Mouse (Mus musculus): Measurements from ENCODE around the gene Hopx.

The Hopx gene

GRCm38 (mm10) chr5:77131879-77132278 lies 17.0 kb upstream of the Hopx start:
- no peak for DNase-seq

DNA sequence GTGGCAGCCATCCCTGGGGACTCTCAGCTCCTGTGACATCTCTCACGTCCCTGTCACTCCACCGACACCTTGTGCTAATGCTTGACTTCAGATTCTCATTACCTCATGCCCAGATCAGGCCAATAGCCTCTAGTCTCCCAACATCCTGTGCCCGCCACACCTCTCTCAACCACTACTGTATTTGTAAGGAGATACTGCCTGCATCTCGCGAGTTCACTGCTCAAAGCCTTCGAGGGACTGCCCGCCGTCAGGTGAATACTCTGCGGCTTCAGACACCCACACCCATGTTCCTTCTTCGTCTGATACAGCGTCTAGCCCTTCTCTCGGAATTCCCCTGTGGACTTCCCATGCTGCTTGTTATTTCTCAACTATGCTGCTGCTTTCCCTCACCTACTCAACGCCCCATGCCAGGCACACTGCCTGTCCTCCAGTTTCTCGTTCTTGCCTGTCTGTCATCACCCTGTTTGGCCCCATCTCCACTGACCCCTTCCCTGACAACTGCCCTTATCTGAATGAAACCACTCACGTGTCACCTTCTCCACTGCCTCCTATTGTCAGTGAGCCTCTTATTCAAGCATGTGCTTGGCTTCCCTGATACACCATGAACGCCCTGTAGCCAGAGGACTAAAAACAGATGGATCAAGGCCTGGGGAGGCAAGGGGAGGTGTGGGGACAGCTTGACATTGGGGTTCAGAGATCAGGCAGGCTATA lies 15.5 kb upstream of the Hopx start:
- DNase-seq = no peak

- no peak for DNase-seq
Measured at GRCm38 (mm10) chr5:77129907-77130306, 15.0 kb upstream of the Hopx start.

DNA sequence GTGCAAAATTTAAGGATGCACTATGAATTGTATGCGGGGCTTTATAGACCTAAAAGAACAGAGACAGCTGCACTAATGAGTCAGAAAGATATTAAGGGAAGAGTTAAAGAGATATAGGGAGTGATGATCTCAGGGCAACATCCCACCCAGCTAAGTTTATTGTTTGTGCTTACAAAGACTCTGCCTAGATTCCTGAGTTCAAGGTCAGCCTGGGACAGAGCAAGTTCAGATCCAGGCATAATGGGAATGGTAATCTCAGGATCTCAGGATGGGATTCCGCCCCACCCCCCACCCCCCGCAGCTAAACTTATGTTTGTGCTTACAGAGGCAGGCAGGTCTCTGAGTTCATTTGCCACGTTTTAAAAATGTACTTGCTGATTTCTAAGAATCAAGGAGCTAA lies 13.9 kb upstream of the Hopx start:
- DNase-seq = no peak

DNA sequence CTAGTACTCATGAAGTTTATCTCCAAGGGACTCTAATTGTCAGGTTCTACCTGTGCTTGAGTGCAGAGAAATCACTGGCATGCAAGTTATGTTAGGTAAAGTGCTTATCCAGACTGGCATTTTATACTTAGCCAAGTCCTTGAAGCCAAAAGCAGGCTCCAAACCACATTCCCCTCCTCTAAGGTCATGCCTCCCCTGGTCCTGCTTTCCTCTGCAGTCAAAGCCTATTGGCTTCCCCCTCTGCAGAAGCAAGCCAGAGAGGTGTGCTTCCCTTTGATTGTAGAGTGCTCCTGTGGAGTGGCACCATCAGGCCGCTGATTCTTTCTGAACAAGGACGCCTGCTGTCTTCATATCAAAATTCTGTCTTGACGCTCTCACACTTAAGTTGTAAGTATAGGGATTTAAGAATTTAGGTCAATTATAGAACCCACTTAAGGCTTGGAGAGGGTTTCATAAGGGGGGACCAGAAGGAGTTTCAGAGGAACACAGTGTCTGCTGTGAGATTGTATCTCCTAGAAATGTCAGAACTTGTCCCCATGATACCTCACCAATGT lies 11.6 kb upstream of the Hopx start:
- no peak for DNase-seq

- DNase-seq = no peak
Measured at GRCm38 (mm10) chr5:77124817-77125283, 9.9 kb upstream of the Hopx start.

GRCm38 (mm10) chr5:77124165-77124564 lies 9.2 kb upstream of the Hopx start:
- no peak for DNase-seq

- DNase-seq = no peak
Measured at GRCm38 (mm10) chr5:77123597-77123996, 8.7 kb upstream of the Hopx start.

DNA sequence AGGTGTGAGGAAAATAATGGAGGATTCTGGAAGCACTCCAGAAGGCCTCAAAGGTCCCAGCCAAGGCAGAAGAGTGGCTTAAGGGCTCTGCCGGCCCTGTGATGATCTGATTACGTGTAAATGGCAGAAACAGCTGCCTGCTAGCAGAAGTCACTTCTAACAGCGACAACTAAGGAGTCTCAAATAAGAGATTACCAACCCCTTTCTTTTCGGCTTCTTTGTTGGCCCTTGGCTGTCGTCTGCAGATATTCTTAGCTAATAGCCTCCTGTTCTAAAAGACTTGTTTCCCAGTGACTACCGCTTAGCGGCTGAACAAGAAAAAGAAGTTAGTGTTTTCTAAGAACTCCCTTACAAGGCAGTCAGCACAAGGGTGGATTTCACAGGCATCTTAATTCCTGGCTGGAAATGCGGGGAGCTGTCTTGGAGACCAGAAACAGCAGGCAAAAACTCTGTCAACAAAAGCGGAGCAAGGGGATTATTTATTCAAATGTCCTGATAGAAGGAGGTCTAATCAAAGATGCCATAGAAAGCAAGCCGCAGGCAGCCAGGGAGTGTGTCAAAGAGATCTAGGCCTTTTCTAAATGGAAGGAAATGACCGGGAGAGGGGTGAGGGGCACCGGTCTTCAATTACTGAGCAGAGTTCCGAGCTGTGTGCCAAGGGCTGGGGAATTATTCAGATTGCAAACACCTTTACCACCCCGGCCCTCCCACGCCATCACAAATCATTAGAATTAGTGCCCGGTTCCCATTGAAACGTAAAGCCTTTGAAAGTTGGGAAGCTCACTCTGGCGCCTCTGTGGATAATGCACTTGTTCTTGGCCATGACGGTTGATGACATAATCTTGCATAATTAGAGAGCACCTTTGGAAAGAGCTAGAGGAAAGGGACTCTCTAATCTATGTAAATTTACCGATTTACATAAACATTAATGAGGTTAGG lies 7.6 kb upstream of the Hopx start:
- no peak for DNase-seq

DNA sequence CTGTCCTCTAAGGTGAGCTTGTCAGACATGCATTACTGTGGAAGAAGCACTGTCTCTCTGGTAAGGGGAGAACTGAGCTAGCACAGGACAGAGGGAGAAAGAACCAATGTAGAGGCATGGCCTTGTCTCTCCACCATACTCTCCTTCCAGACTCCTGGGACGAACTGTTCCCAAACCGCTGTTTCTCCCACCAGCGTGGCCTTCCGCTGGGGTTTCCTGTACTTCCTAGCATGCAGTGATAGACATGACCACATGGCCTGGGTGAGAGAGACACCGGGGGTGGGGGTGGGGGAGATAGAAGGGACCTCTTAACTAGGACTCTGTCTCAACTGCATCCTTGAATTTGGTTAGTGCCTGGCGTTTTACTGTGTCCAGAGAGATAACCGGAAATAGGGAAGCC lies 5.8 kb upstream of the Hopx start:
- DNase-seq = no peak

GRCm38 (mm10) chr5:77119475-77120422 lies 4.8 kb upstream of the Hopx start:
- DNase-seq = no peak

GRCm38 (mm10) chr5:77115732-77116131 lies 811 bp upstream of the Hopx start:
- DNase-seq = no peak

- DNase-seq = no peak
Measured at GRCm38 (mm10) chr5:77113773-77114172, 1.1 kb downstream of the Hopx start.

DNA sequence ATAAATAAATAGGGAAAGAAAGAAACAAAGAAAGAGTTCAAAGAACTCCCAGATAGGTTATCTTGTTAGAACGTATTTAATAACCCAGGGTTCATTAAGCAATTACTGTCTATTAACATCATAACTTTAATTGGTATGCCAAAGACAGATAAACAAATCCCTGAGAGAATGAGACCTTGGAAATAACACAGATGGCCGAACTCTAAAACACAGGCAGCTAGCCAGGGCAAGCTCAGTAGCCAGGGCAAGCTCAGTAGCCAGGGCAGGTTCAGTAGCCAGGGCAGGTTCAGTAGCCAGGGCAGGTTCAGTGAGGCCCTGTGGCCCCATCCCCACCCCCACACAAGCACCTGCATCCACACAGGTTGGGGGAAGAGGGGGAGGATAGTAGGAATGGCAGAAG lies 2.9 kb downstream of the Hopx start:
- no peak for DNase-seq

DNA sequence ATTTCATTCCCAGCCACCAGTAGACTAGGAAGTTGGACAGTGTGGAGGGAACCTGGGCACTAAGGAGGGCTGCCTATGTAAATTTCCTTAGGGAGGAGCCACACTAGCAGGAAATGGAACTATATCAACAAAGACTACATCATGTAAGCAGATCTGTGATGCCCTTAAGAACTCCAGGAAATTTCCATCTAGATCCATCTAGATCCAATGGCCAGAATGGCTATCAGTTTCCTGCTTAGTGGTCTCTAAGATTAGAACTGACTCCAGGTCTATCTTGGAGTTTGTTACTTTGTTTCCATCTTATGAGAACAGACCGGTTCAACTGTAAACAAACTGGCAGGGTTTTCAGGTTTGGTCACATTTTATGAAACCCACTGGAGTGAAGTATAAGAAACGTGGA lies 5.1 kb downstream of the Hopx start:
- DNase-seq = no peak

DNA sequence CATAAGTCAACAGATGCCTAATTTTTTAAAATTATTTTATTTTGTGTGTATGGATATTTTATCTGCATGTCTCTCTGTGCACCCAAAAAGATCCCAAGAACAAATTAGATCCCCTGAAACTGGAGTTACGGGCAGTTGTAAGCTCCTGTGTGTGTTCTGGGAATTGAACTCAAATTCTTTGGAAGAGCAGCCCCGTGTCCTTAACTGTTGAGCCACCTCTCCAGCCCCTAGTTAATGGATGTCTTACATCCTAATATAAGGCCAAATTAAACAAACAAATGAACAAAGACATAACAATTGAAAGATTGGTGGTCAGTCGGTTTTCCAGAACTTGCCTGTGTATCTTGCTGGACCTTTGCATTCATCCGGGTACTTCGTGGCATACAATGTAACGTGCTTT lies 6.1 kb downstream of the Hopx start:
- no peak for DNase-seq

DNA sequence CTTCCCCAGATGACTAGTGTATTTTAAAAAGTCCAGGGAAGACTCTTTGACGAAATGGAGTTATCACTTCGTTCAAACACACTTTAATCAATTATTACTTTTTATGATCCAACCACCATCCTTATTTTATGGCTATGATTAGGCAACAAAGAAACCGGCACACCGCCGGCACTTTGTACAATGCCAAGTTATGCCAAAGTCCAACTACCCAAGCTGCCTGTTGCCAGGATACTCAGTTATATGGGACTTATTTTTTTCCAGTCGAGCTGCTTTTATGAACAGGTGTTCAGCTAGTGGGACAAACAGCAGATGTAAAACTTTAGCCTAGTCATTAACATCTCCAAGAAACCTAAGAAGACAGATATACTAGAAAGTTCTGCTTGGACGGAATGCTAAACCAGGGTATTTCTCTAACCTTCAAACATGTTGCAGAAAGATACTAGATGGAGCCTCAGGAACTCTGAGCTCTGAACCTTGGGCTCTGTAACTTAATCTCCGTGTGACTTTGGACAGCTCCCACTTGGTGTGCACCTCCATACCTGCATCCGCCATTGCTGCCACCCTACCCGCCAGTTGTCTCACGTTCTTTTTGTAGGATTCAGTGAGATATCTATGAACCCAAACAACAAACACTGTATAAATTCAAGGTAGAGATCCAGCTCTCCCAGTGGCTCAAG lies 7.6 kb downstream of the Hopx start:
- DNase-seq = no peak

GRCm38 (mm10) chr5:77102522-77103365 lies 12.2 kb downstream of the Hopx start:
- DNase-seq = no peak

- no peak for DNase-seq
Measured at GRCm38 (mm10) chr5:77100691-77101090, 14.2 kb downstream of the Hopx start.

DNA sequence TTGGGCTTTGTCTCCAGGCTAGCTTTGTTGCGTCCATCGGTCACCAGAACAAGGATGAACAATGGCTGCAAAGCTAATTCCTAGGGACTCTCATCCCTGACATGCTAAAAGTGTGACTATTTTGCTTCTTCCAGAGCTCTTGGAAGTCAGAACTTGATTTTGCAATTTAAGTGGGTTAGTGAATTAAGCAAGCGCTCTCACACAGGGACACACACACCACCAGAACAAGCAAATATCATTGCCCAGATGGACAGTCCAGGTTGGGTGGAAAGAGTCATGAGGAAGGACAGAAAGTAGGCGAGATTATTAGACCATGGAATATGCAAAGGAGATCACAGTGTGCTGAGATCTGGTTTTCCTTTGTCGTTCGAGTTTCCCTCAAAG lies 14.9 kb downstream of the Hopx start:
- no peak for DNase-seq
